Comparison of ENCODE assay signal across 13 mouse cellular contexts in the genomic region with DNA sequence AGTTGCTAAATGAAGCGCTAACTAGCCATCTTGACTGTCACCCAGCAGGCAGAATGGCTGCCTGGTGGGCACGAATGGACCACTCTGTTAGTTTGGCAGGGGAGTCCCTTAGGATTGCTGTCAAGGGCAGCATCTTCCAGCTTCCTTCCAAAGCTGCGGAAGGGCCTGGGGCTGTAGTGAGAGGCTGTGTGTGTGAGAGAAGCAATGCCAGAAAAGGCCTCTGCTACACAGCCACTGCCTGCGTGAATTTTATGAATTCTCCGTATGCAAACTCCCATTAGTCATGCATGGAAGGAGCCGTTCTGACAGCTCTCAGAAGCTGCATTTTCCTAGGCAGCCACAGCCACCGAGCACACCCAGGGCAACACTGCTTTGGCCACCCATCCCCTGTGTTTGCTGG.
DNase-seq lines count a peak whose midpoint lies in the region; ATAC-seq and TF ChIP-seq lines count a peak whose summit lies in the region.
"Had no signal": no experiment of that assay in that cellular context is flagged by ENCODE, and none has a peak within 500 bp of the region (broad histone marks: within the 10 kb centered on the region; RNA-seq: fewer than 3 reads in every experiment).

No protein-coding gene starts in this region.

- no peak overlapping the region; the same call in 1 of the 2 replicates for H3K27ac ChIP-seq in neural tube, embryonic 12.5 days
- peak overlapping the region; percentile 68 for H3K27ac ChIP-seq in hindbrain, postnatal 0 days
- H3K27ac ChIP-seq: heart, adult 2 months had no signal

- TF ChIP-seq CTCF in hindbrain, postnatal 0 days (IDR thresholded peaks at IDR 0.05; ENCODE audit: low read depth) = peak; percentile 7; the same call in 1 of the 2 replicates

- no peaks in the 10 kb centered on the region for H3K36me3 ChIP-seq in neural tube, embryonic 12.5 days
- no peaks in the 10 kb centered on the region for H3K36me3 ChIP-seq in hindbrain, postnatal 0 days (ENCODE audit: insufficient read depth, low read length)

- peak overlapping the region; percentile 14; the same call in 1 of the 2 replicates for H3K4me2 ChIP-seq in neural tube, embryonic 12.5 days (replicated peaks)
- H3K4me2 ChIP-seq in hindbrain, postnatal 0 days (ENCODE audit: low read depth, low read length) = peak overlapping the region; percentile 32

- no peak overlapping the region for H3K9ac ChIP-seq in neural tube, embryonic 12.5 days
- no peak overlapping the region for H3K9ac ChIP-seq in hindbrain, postnatal 0 days (replicated peaks; ENCODE audit: low read length)

- DNase-seq in cerebellum, postnatal 10 days = peak; percentile 77 to 79
- DNase-seq in cerebellum, adult 11 months = no peak
- no peak for DNase-seq in neural tube, embryonic 10.5 days (ENCODE audit: extremely low spot score, low spot score)
- DNase-seq in hindbrain, postnatal 0 days (ENCODE audit: low spot score) = peak; percentile 75
- peak; percentile 9 for DNase-seq in retina, postnatal 7 days (ENCODE audit: low read depth, low spot score)
- no peak for DNase-seq in gastrocnemius, postnatal 36 days
- DNase-seq: heart, adult 2 months; heart, postnatal 36 days; liver; spleen, adult 18-20 months had no signal

- intact Hi-C loops in gastrocnemius, postnatal 36 days (cut with DNase I) = no loop called here

- ATAC-seq in neural tube, embryonic 12.5 days (ENCODE audit: low FRiP score, low read depth) = peak; percentile 66; the same call in 1 of the 2 replicates
- ATAC-seq in hindbrain, postnatal 0 days = peak; percentile 84
- no peak for ATAC-seq in activated CD4-positive, CD25-positive, alpha-beta regulatory T cell, adult 4 months
- ATAC-seq: lung, postnatal 0 days had no signal

- H3K4me3 ChIP-seq in neural tube, embryonic 12.5 days = no peak overlapping the region
- H3K4me3 ChIP-seq in hindbrain, postnatal 0 days (ENCODE audit: low read length) = no peak overlapping the region
- H3K4me3 ChIP-seq: heart, adult 2 months had no signal

- H3K9me3 ChIP-seq in neural tube, embryonic 12.5 days = no peaks in the 10 kb centered on the region
- H3K9me3 ChIP-seq in hindbrain, postnatal 0 days (ENCODE audit: low read length) = no peaks in the 10 kb centered on the region

- peaks cover 18% of the 10 kb centered on the region for H3K4me1 ChIP-seq in neural tube, embryonic 12.5 days
- H3K4me1 ChIP-seq in hindbrain, postnatal 0 days (ENCODE audit: insufficient read depth, low read length) = peaks cover 9% of the 10 kb centered on the region; the same call in 1 of the 2 replicates

- 44% methylated on average over 7 of the region's 7 CpGs for WGBS in neural tube, embryonic 12.5 days
- 14% methylated on average over 7 of the region's 7 CpGs for WGBS in hindbrain, postnatal 0 days

- H3K27me3 ChIP-seq in neural tube, embryonic 12.5 days (replicated peaks) = no peaks in the 10 kb centered on the region
- no peaks in the 10 kb centered on the region for H3K27me3 ChIP-seq in hindbrain, postnatal 0 days (ENCODE audit: insufficient read depth, low read length)

Comparison
In these comparisons a context has a peak if more than half of its experiments do, and no peak if none do; other contexts are left out.
1. DNase-seq: peak in cerebellum, postnatal 10 days (2 of 2), hindbrain, postnatal 0 days (single experiment) and retina, postnatal 7 days (single experiment); none in cerebellum, adult 11 months (single experiment), neural tube, embryonic 10.5 days (single experiment) and gastrocnemius, postnatal 36 days (0 of 2).